Mouse (Mus musculus) hindbrain, embryonic 10.5 days (tissue): Measurements from ENCODE around the gene Elane. TPM values are rescaled to one million over a fixed set of nuclear protein-coding genes. Genes with fewer than 3 reads are reported as not detected.

Experiments
- DNase-seq: peaks from one replicate; pipeline ENCODE4 v3.0.0-alpha.2; 2017; ENCODE audit warnings: low spot score
- H3K27ac ChIP-seq: fragments of 300-500 bp; sonication (generic); 2 replicates; pipeline ENCODE4 v1.5.1; 2016; ENCODE audit warnings: mild to moderate bottlenecking, moderate library complexity
- H3K27me3 ChIP-seq: fragments of 300-500 bp; sonication (generic); 2 replicates; pipeline ENCODE4 v1.6.1; 2016; ENCODE audit warnings: mild to moderate bottlenecking; ENCODE audit not compliant: poor library complexity, insufficient read depth, severe bottlenecking
- H3K36me3 ChIP-seq: fragments of 300-500 bp; sonication (generic); 2 replicates; pipeline ENCODE4 v1.6.1; 2016; ENCODE audit warnings: mild to moderate bottlenecking, moderate library complexity
- H3K4me1 ChIP-seq: fragments of 300-500 bp; sonication (generic); replicated peaks from 2 replicates; pipeline ENCODE4 v1.6.1; 2016; ENCODE audit warnings: mild to moderate bottlenecking
- H3K4me3 ChIP-seq: fragments of 300-500 bp; sonication (generic); 2 replicates; pipeline ENCODE4 v1.5.1; 2016; ENCODE audit warnings: mild to moderate bottlenecking, moderate library complexity
- H3K9me3 ChIP-seq: fragments of 300-500 bp; sonication (generic); 2 replicates; pipeline ENCODE4 v1.6.1; 2016; ENCODE audit warnings: mild to moderate bottlenecking, moderate library complexity
- WGBS: fragments of 180-500 bp; shearing (Covaris S2); methylation state at CpG from one replicate; pipeline ENCODE4 v1.1.7; 2016; 5-methylcytosine and 5-hydroxymethylcytosine counted together
- polyA plus RNA-seq: library from polyadenylated mRNA; unstranded; fragments of >200 nt; fragmentation: Nextera tagmentation; extraction: Ambion mirVana; gene quantifications from 2 replicates; pipeline ENCODE4 v1.2.1, GENCODE M21; 2016

Gene Elane
- polyA plus RNA-seq, 1 experiment from 2014 or later = not detected

GRCm38 (mm10) chr10:79853392-79853791 lies 32.7 kb upstream of the Elane start:
- peaks cover 38% of the 10 kb centered on the region for H3K36me3 ChIP-seq
- peak; percentile 76 for DNase-seq
- no peaks in the 10 kb centered on the region for H3K27me3 ChIP-seq
- H3K4me3 ChIP-seq = peak overlapping the region; percentile 98
- WGBS = 2% methylated on average over 15 of the region's 15 CpGs
- peaks cover 53% of the 10 kb centered on the region for H3K4me1 ChIP-seq
- H3K27ac ChIP-seq = peak overlapping the region; percentile 100
- no peaks in the 10 kb centered on the region for H3K9me3 ChIP-seq

- peak within 1 kb of the TSS; percentile 100 for H3K27ac ChIP-seq
- H3K4me1 ChIP-seq = peaks cover 59% of the 10 kb centered on the region
- under 1% methylated on average over 75 of the region's 75 CpGs for WGBS
- H3K4me3 ChIP-seq = peak within 1 kb of the TSS; percentile 98
- H3K36me3 ChIP-seq = peaks cover 45% of the 10 kb centered on the region
- H3K27me3 ChIP-seq = no peaks in the 10 kb centered on the region
- peak; percentile 100 for DNase-seq
- no peaks in the 10 kb centered on the region for H3K9me3 ChIP-seq
These were observed 31.9 kb upstream of the Elane start, which contains the start of gene Ptbp1 for GRCm38 (mm10) chr10:79853860-79854795. TSS of gene Ptbp1 (plus strand) at chr10:79854427.

GRCm38 (mm10) chr10:79854801-79855541 lies 31.1 kb upstream of the Elane start:
- Histone ChIP-seq H3K36me3 (peaks cover 54% of the 10 kb centered on the region), H3K4me1 (peaks cover 60% of the 10 kb centered on the region), H3K27me3 (no peaks in the 10 kb centered on the region), H3K27ac (peak overlapping the region; percentile 100), H3K4me3 (peak overlapping the region; percentile 98), H3K9me3 (no peaks in the 10 kb centered on the region)
- peak; percentile 81 for DNase-seq
- under 1% methylated on average over 83 of the region's 83 CpGs for WGBS

- Histone ChIP-seq H3K27ac (peak overlapping the region; percentile 100), H3K27me3 (no peaks in the 10 kb centered on the region), H3K4me1 (peaks cover 66% of the 10 kb centered on the region), H3K36me3 (peaks cover 57% of the 10 kb centered on the region), H3K4me3 (peak overlapping the region; percentile 98), H3K9me3 (no peaks in the 10 kb centered on the region)
- DNase-seq = no peak
- 8% methylated on average over 10 of the region's 10 CpGs for WGBS
These were observed 30.4 kb upstream of the Elane start for GRCm38 (mm10) chr10:79855558-79856184.

GRCm38 (mm10) chr10:79856280-79856679 lies 29.8 kb upstream of the Elane start:
- 62% methylated on average over 6 of the region's 6 CpGs for WGBS
- Histone ChIP-seq H3K4me1 (peaks cover 69% of the 10 kb centered on the region), H3K27ac (peak overlapping the region; percentile 100; the same call in 1 of the 2 replicates)

GRCm38 (mm10) chr10:79856704-79857451 lies 29.2 kb upstream of the Elane start:
- DNase-seq = no peak
- H3K27me3 ChIP-seq = no peaks in the 10 kb centered on the region
- H3K4me3 ChIP-seq = peak overlapping the region; percentile 98
- H3K9me3 ChIP-seq = no peaks in the 10 kb centered on the region
- WGBS = 74% methylated on average over 7 of the region's 7 CpGs
- peaks cover 64% of the 10 kb centered on the region for H3K36me3 ChIP-seq
- peak overlapping the region; percentile 100 for H3K27ac ChIP-seq
- peaks cover 64% of the 10 kb centered on the region for H3K4me1 ChIP-seq

More at GRCm38 (mm10) chr10:79856280-79856679, 29.8 kb upstream of the Elane start:
- H3K36me3 ChIP-seq = peaks cover 58% of the 10 kb centered on the region
- no peaks in the 10 kb centered on the region for H3K9me3 ChIP-seq
- DNase-seq = no peak
- H3K4me3 ChIP-seq = peak overlapping the region; percentile 98
- no peaks in the 10 kb centered on the region for H3K27me3 ChIP-seq

GRCm38 (mm10) chr10:79857452-79857811 lies 28.6 kb upstream of the Elane start:
- H3K4me3 ChIP-seq = peak overlapping the region; percentile 98
- H3K9me3 ChIP-seq = no peaks in the 10 kb centered on the region
- no peaks in the 10 kb centered on the region for H3K27me3 ChIP-seq
- peaks cover 59% of the 10 kb centered on the region for H3K4me1 ChIP-seq
- H3K27ac ChIP-seq = peak overlapping the region; percentile 100
- no peak for DNase-seq
- 60% methylated on average over 4 of the region's 4 CpGs for WGBS
- peaks cover 70% of the 10 kb centered on the region for H3K36me3 ChIP-seq

- 90% methylated on average over 2 of the region's 2 CpGs for WGBS
- Histone ChIP-seq H3K9me3 (no peaks in the 10 kb centered on the region), H3K4me1 (peaks cover 54% of the 10 kb centered on the region), H3K27me3 (no peaks in the 10 kb centered on the region), H3K36me3 (peaks cover 74% of the 10 kb centered on the region), H3K4me3 (peak overlapping the region; percentile 98), H3K27ac (peak overlapping the region; percentile 100; the same call in 1 of the 2 replicates)
- no peak for DNase-seq
These were observed 28.2 kb upstream of the Elane start for GRCm38 (mm10) chr10:79857894-79858293.

- no peak for DNase-seq
- peaks cover 81% of the 10 kb centered on the region for H3K36me3 ChIP-seq
- 74% methylated on average over 17 of the region's 17 CpGs for WGBS
- no peak overlapping the region for H3K27ac ChIP-seq
- H3K27me3 ChIP-seq = no peaks in the 10 kb centered on the region
- H3K4me3 ChIP-seq = peak overlapping the region; percentile 98; the same call in 1 of the 2 replicates
- no peaks in the 10 kb centered on the region for H3K9me3 ChIP-seq
- H3K4me1 ChIP-seq = peaks cover 49% of the 10 kb centered on the region
These were observed 27.5 kb upstream of the Elane start for GRCm38 (mm10) chr10:79858416-79859074.

- Histone ChIP-seq H3K4me3 (no peak overlapping the region), H3K36me3 (peaks cover 87% of the 10 kb centered on the region), H3K4me1 (peaks cover 49% of the 10 kb centered on the region), H3K9me3 (no peaks in the 10 kb centered on the region), H3K27ac (no peak overlapping the region), H3K27me3 (no peaks in the 10 kb centered on the region)
- 91% methylated on average over 11 of the region's 11 CpGs for WGBS
- no peak for DNase-seq
These were observed 26.9 kb upstream of the Elane start for GRCm38 (mm10) chr10:79859116-79859515.

- H3K27me3 ChIP-seq = no peaks in the 10 kb centered on the region
- no peak overlapping the region for H3K27ac ChIP-seq
- 95% methylated on average over 26 of the region's 26 CpGs for WGBS
- H3K4me3 ChIP-seq = 0 out of 2 replicates have a peak overlapping the region, but pooled peaks have one; percentile 2
- peaks cover 98% of the 10 kb centered on the region for H3K36me3 ChIP-seq
- no peak for DNase-seq
- no peaks in the 10 kb centered on the region for H3K9me3 ChIP-seq
- H3K4me1 ChIP-seq = peaks cover 55% of the 10 kb centered on the region
These were observed 25.8 kb upstream of the Elane start for GRCm38 (mm10) chr10:79860079-79860911.
